Mouse (Mus musculus) stomach, embryonic 14.5 days (tissue): ENCODE data around the gene Ptgds. TPM values are rescaled to one million over a fixed set of nuclear protein-coding genes. Genes with fewer than 3 reads are reported as not detected.

ENCODE experiments used
- ATAC-seq: fragments of 200-750 bp; cut with Nextera tagmentation; 2 replicates; pipeline ENCODE4 v1.8.0; 2017; ENCODE audit warnings: low read depth, moderate TSS enrichment; ENCODE audit not compliant: insufficient number of reproducible peaks, insufficient read depth, low FRiP score
- H3K27ac ChIP-seq: fragments of 300-500 bp; sonication (generic); 2 replicates; pipeline ENCODE4 v1.5.1; 2014; ENCODE audit warnings: mild to moderate bottlenecking, low read length, moderate library complexity, mixed read lengths
- H3K27me3 ChIP-seq: fragments of 300-500 bp; sonication (generic); 2 replicates; pipeline ENCODE4 v1.6.1; 2014; ENCODE audit warnings: low read length, control low read depth, mixed read lengths; ENCODE audit not compliant: control insufficient read depth, insufficient read depth
- H3K36me3 ChIP-seq: fragments of 300-500 bp; sonication (generic); 2 replicates; pipeline ENCODE4 v1.6.1; 2014; ENCODE audit warnings: mild to moderate bottlenecking, control low read depth, low read length, moderate library complexity, mixed read lengths; ENCODE audit not compliant: control insufficient read depth, insufficient read depth
- H3K4me1 ChIP-seq: fragments of 300-500 bp; sonication (generic); 2 replicates; pipeline ENCODE4 v1.6.1; 2014; ENCODE audit warnings: low read length, control low read depth, mixed read lengths; ENCODE audit not compliant: control insufficient read depth, insufficient read depth
- H3K4me2 ChIP-seq: fragments of 300-500 bp; sonication (generic); replicated peaks from 2 replicates; pipeline ENCODE4 v1.6.1; 2014; ENCODE audit warnings: low read depth, low read length, control low read depth
- H3K4me3 ChIP-seq: fragments of 300-500 bp; sonication (generic); 2 replicates; pipeline ENCODE4 v1.5.1; 2014; ENCODE audit warnings: low read depth, low read length, control low read depth
- H3K9ac ChIP-seq: fragments of 300-500 bp; sonication (generic); replicated peaks from 2 replicates; pipeline ENCODE4 v1.6.1; 2014; ENCODE audit warnings: low read depth, mild to moderate bottlenecking, control low read depth, low read length, moderate library complexity, mixed read lengths
- H3K9me3 ChIP-seq: fragments of 300-500 bp; sonication (generic); 2 replicates; pipeline ENCODE4 v1.6.1; 2016; ENCODE audit warnings: low read depth, low read length, control low read depth; ENCODE audit not compliant: control insufficient read depth
- WGBS: fragments of 180-500 bp; shearing (Covaris S2); extraction: QIAGEN DNeasy Blood & Tissue Kit; methylation state at CpG from one replicate; pipeline ENCODE4 v1.1.7; 2014; 5-methylcytosine and 5-hydroxymethylcytosine counted together
- microRNA-seq: library from miRNA; unstranded; fragments of <30 nt; microRNA quantifications from one replicate; pipeline ENCODE4, GENCODE M21; 2016
- polyA plus RNA-seq: library from polyadenylated mRNA; unstranded; fragments of >200 nt; fragmentation: Nextera tagmentation; extraction: Ambion mirVana; gene quantifications from 2 replicates; pipeline ENCODE4 v1.2.1, GENCODE M21; 2014

Ptgds gene
- polyA plus RNA-seq, 1 experiment from 2014 or later: 5.3 TPM

GRCm38 (mm10) chr2:25417426-25417825 lies 52.4 kb downstream of the Ptgds start:
- H3K9ac ChIP-seq: no peak overlapping the region
- ATAC-seq: no peak
- no peaks in the 10 kb centered on the region for H3K36me3 ChIP-seq
- no peak overlapping the region for H3K4me3 ChIP-seq
- 15% methylated on average over 3 of the region's 3 CpGs for WGBS
- no peak overlapping the region for H3K27ac ChIP-seq
- H3K27me3 ChIP-seq: no peaks in the 10 kb centered on the region
- H3K4me1 ChIP-seq: no peaks in the 10 kb centered on the region
- no peak overlapping the region for H3K4me2 ChIP-seq
- H3K9me3 ChIP-seq: no peaks in the 10 kb centered on the region

Small RNA genes within 50 kb of the gene (microRNA-seq; reads per million reads assigned to microRNA genes)
- gene Mir3087: not detected

Other genes starting within 250 kb of the Ptgds start
- gene Tubb4b, start 245.3 kb downstream of the Ptgds start, polyA plus RNA-seq: 512 and 519 TPM in 2 replicates
- gene Slc34a3, start 235.7 kb downstream of the Ptgds start, polyA plus RNA-seq: 0.14 TPM in 1 of 2 replicates, not detected in the other
- not detected in 2 replicates for gene Rnf224, start 233.3 kb downstream of the Ptgds start, polyA plus RNA-seq
- 10.9 and 11.9 TPM in 2 replicates for gene Rnf208, start 227.8 kb downstream of the Ptgds start, polyA plus RNA-seq
- gene Cysrt1, start 227.6 kb downstream of the Ptgds start, polyA plus RNA-seq: 0.49 and 1.0 TPM in 2 replicates
- gene AL732309.1, start 223.2 kb downstream of the Ptgds start, polyA plus RNA-seq: 5.9 and 8.5 TPM in 2 replicates
- 14.7 and 16.8 TPM in 2 replicates for gene Tmem203, start 214.6 kb downstream of the Ptgds start, polyA plus RNA-seq
- 6.2 and 8.5 TPM in 2 replicates for gene Tprn, start 207.4 kb downstream of the Ptgds start, polyA plus RNA-seq
- 241 and 246 TPM in 2 replicates for gene Ssna1, start 197.6 kb downstream of the Ptgds start, polyA plus RNA-seq
- gene Anapc2, start 197.6 kb downstream of the Ptgds start, polyA plus RNA-seq: 108 and 116 TPM in 2 replicates
- not detected in 2 replicates for gene Tmem210, start 181.9 kb downstream of the Ptgds start, polyA plus RNA-seq
- gene Lrrc26, start 180.1 kb downstream of the Ptgds start, polyA plus RNA-seq: 1.9 and 3.4 TPM in 2 replicates
- gene Grin1, start 150.9 kb downstream of the Ptgds start, polyA plus RNA-seq: 1.8 and 3.2 TPM in 2 replicates
- 98.7 and 111 TPM in 2 replicates for gene Man1b1, start 137.7 kb downstream of the Ptgds start, polyA plus RNA-seq
- gene Dpp7, start 113.7 kb downstream of the Ptgds start, polyA plus RNA-seq: 16.8 and 19.5 TPM in 2 replicates
- gene Uap1l1, start 104.4 kb downstream of the Ptgds start, polyA plus RNA-seq: 21.9 and 27.2 TPM in 2 replicates
- gene Sapcd2, start 97.7 kb downstream of the Ptgds start, polyA plus RNA-seq: 31.3 and 36.4 TPM in 2 replicates
- 8.0 and 9.0 TPM in 2 replicates for gene Entpd2, start 74.2 kb downstream of the Ptgds start, polyA plus RNA-seq
- gene Npdc1, start 70.7 kb downstream of the Ptgds start, polyA plus RNA-seq: 48.3 and 53.7 TPM in 2 replicates
- gene Fut7, start 46.8 kb downstream of the Ptgds start, polyA plus RNA-seq: 0.12 TPM in 1 of 2 replicates, not detected in the other
- gene Abca2, start 41.3 kb downstream of the Ptgds start, polyA plus RNA-seq: 5.4 and 6.4 TPM in 2 replicates
- 7.2 and 9.0 TPM in 2 replicates for gene Clic3, start 13.2 kb downstream of the Ptgds start, polyA plus RNA-seq
- 30.3 and 34.2 TPM in 2 replicates for gene Paxx, start 9.0 kb downstream of the Ptgds start, polyA plus RNA-seq
- gene Lcn12, start 23.9 kb upstream of the Ptgds start, polyA plus RNA-seq: not detected in 2 replicates
- 77.5 and 79.3 TPM in 2 replicates for gene Fbxw5, start 30.7 kb upstream of the Ptgds start, polyA plus RNA-seq
- 4.8 and 7.4 TPM in 2 replicates for gene C8g, start 31.7 kb upstream of the Ptgds start, polyA plus RNA-seq
- 30.5 and 33.2 TPM in 2 replicates for gene Traf2, start 76.9 kb upstream of the Ptgds start, polyA plus RNA-seq
- 342 and 346 TPM in 2 replicates for gene Edf1, start 87.8 kb upstream of the Ptgds start, polyA plus RNA-seq
- gene Mamdc4, start 104.8 kb upstream of the Ptgds start, polyA plus RNA-seq: 3.6 and 5.5 TPM in 2 replicates
- gene Phpt1, start 105.2 kb upstream of the Ptgds start, polyA plus RNA-seq: 225 and 231 TPM in 2 replicates
- gene Ajm1, start 111.7 kb upstream of the Ptgds start, polyA plus RNA-seq: 0.70 and 1.3 TPM in 2 replicates
- 67.2 and 69.0 TPM in 2 replicates for gene Rabl6, start 138.5 kb upstream of the Ptgds start, polyA plus RNA-seq
- 0.19 and 0.24 TPM in 2 replicates for gene Ccdc183, start 147.6 kb upstream of the Ptgds start, polyA plus RNA-seq
- gene Tmem141, start 152.0 kb upstream of the Ptgds start, polyA plus RNA-seq: 25.5 and 26.3 TPM in 2 replicates
- 0.98 and 1.4 TPM in 2 replicates for gene Fcna, start 158.0 kb upstream of the Ptgds start, polyA plus RNA-seq
- gene Lcn8, start 183.1 kb upstream of the Ptgds start, polyA plus RNA-seq: not detected in 2 replicates
- not detected in 2 replicates for gene Lcn5, start 187.9 kb upstream of the Ptgds start, polyA plus RNA-seq
- not detected in 2 replicates for gene Lcn6, start 206.7 kb upstream of the Ptgds start, polyA plus RNA-seq
- gene Lcn10, start 212.7 kb upstream of the Ptgds start, polyA plus RNA-seq: not detected in 2 replicates
- not detected in 2 replicates for gene Obp2a, start 230.0 kb upstream of the Ptgds start, polyA plus RNA-seq
- gene Bmyc, start 236.7 kb upstream of the Ptgds start, polyA plus RNA-seq: 72.0 and 74.9 TPM in 2 replicates